Mouse (Mus musculus): ENCODE results near the gene Gga3. TPM values are rescaled to one million over a fixed set of nuclear protein-coding genes. Genes with fewer than 3 reads are reported as not detected.

Gga3 gene
- polyA plus RNA-seq, 1 experiment: 39.4 TPM

DNA sequence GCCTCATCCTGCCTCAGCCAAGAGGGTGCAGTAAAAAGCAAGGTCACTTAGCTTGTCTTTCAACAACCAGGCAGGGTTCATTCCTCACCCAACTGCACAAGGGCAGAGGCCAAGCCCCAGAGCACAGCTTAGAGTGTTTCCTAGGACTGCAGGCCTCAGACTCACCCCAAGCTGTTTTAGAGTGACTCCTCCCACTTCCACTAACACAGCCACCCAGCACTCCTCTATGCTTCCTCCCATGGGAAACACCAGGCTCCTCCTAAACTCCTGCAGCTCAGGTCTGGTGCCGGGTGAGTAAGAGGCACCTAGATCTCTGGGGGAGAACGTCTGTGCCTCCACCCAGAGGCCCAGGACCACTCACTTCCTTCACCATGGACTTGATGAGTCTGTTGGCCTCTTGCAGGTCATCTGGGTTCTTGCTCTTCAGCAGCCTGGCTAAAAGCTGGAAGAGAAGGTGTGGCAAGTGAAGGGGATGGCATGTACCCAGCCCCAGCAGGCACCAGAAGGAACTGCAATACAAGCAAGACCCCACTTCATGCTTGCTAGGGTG, 13.2 kb downstream of the Gga3 start:
- WGBS: 71% methylated on average over 2 of the region's 2 CpGs

DNA sequence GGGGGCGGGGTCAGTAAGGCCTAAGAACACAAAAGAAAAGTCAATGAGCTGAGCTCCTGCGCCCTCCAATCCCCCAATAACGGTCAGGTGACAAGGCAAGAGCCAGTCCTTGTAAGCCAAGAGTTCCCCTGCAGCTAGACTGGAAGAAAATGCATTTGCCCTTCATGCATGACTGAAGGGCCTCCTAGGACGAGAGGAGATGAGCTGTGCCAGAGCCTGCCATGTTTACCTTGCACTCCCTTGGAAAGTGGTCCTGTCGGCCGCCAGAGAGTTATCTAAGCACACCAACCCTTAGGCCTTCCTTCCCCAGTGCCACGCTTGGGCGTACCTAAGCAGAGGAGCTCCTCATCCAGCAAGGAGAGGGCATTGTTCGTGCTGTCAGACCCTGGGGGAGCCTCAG, 15.9 kb downstream of the Gga3 start:
- H3K27me3 ChIP-seq (ENCODE audit: control insufficient read depth, insufficient read depth, low read length): no peaks in the 10 kb centered on the region
- H3K27ac ChIP-seq (ENCODE audit: insufficient read depth, low read length): no peak overlapping the region
- 93% methylated on average over 9 of the region's 9 CpGs for WGBS
- TF ChIP-seq POLR2A (IDR thresholded peaks at IDR 0.05; ENCODE audit: low read depth, low read length) (no peak), CTCF (IDR thresholded peaks at IDR 0.05; ENCODE audit: extremely low read depth, insufficient read depth, insufficient read length, insufficient replicate concordance) (no peak)
- no peaks in the 10 kb centered on the region for H3K4me1 ChIP-seq (ENCODE audit: control insufficient read depth, insufficient read depth, insufficient read length)
- H3K36me3 ChIP-seq (ENCODE audit: control insufficient read depth, insufficient read depth, low read length): peaks cover 72% of the 10 kb centered on the region
- DNase-seq (ENCODE audit: low read depth in 1 of 2, low spot score in 2 of 2): no peak
- H3K4me3 ChIP-seq (ENCODE audit: extremely low read depth, insufficient read depth, insufficient read length): no peak overlapping the region

More for the DNA sequence above, 13.2 kb downstream of the Gga3 start:
- Histone ChIP-seq H3K4me3 (ENCODE audit: extremely low read depth, insufficient read depth, insufficient read length) (no peak overlapping the region), H3K4me1 (ENCODE audit: control insufficient read depth, insufficient read depth, insufficient read length) (no peaks in the 10 kb centered on the region), H3K27me3 (ENCODE audit: control insufficient read depth, insufficient read depth, low read length) (no peaks in the 10 kb centered on the region), H3K27ac (ENCODE audit: insufficient read depth, low read length) (no peak overlapping the region), H3K36me3 (ENCODE audit: control insufficient read depth, insufficient read depth, low read length) (peaks cover 69% of the 10 kb centered on the region)
- TF ChIP-seq CTCF (IDR thresholded peaks at IDR 0.05; ENCODE audit: extremely low read depth, insufficient read depth, insufficient read length, insufficient replicate concordance) (no peak), POLR2A (IDR thresholded peaks at IDR 0.05; ENCODE audit: low read depth, low read length) (no peak)
- DNase-seq (ENCODE audit: low read depth in 1 of 2, low spot score in 2 of 2): no peak

- TF ChIP-seq CTCF (IDR thresholded peaks at IDR 0.05; ENCODE audit: extremely low read depth, insufficient read depth, insufficient read length, insufficient replicate concordance) (no peak), POLR2A (IDR thresholded peaks at IDR 0.05; ENCODE audit: low read depth, low read length) (no peak)
- H3K36me3 ChIP-seq (ENCODE audit: control insufficient read depth, insufficient read depth, low read length): peaks cover 61% of the 10 kb centered on the region
- no peaks in the 10 kb centered on the region for H3K4me1 ChIP-seq (ENCODE audit: control insufficient read depth, insufficient read depth, insufficient read length)
These were observed 17.4 kb downstream of the Gga3 start for GRCm38 (mm10) chr11:115586403-115586802.

DNA sequence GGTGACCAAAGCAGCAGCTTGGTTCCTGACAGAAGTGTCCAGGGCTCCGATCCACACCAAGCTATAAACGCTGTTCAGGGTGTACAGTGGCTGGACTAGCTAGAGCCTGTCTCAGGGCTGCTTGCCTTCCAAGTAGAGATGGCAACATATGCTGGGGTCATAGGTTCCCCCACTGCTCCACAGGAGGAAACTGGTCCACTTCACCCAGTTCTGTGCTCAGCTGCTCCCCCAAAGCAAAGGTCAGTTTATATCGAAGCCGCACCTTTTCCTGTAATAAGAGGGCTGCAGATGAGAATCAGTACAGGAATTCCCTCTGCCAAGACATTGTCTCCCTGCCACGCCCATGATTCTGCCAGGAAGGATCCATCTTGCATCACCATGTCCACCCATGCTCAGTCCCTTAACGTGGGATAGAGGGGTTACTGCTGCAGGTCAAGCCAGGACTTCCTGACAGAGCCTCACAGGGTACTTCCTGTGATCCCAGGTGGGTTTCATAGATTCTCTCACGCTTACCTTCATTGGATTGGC, 18.2 kb downstream of the Gga3 start:
- WGBS: 88% methylated on average over 7 of the region's 7 CpGs
- H3K4me1 ChIP-seq (ENCODE audit: control insufficient read depth, insufficient read depth, insufficient read length): no peaks in the 10 kb centered on the region
- no peak overlapping the region for H3K4me3 ChIP-seq (ENCODE audit: extremely low read depth, insufficient read depth, insufficient read length)
- DNase-seq (ENCODE audit: low read depth in 1 of 2, low spot score in 2 of 2): no peak
- H3K27ac ChIP-seq (ENCODE audit: insufficient read depth, low read length): no peak overlapping the region
- peaks cover 58% of the 10 kb centered on the region for H3K36me3 ChIP-seq (ENCODE audit: control insufficient read depth, insufficient read depth, low read length)
- TF ChIP-seq POLR2A (IDR thresholded peaks at IDR 0.05; ENCODE audit: low read depth, low read length) (no peak), CTCF (IDR thresholded peaks at IDR 0.05; ENCODE audit: extremely low read depth, insufficient read depth, insufficient read length, insufficient replicate concordance) (no peak)
- no peaks in the 10 kb centered on the region for H3K27me3 ChIP-seq (ENCODE audit: control insufficient read depth, insufficient read depth, low read length)

More at GRCm38 (mm10) chr11:115586403-115586802, 17.4 kb downstream of the Gga3 start:
- no peak overlapping the region for H3K27ac ChIP-seq (ENCODE audit: insufficient read depth, low read length)
- DNase-seq (ENCODE audit: low read depth in 1 of 2, low spot score in 2 of 2): no peak
- WGBS: 94% methylated on average over 9 of the region's 9 CpGs
- H3K27me3 ChIP-seq (ENCODE audit: control insufficient read depth, insufficient read depth, low read length): no peaks in the 10 kb centered on the region
- no peak overlapping the region for H3K4me3 ChIP-seq (ENCODE audit: extremely low read depth, insufficient read depth, insufficient read length)

GRCm38 (mm10) chr11:115584376-115585073, 19.3 kb downstream of the Gga3 start:
- peaks cover 50% of the 10 kb centered on the region for H3K36me3 ChIP-seq (ENCODE audit: control insufficient read depth, insufficient read depth, low read length)
- H3K27me3 ChIP-seq (ENCODE audit: control insufficient read depth, insufficient read depth, low read length): no peaks in the 10 kb centered on the region
- TF ChIP-seq CTCF (IDR thresholded peaks at IDR 0.05; ENCODE audit: extremely low read depth, insufficient read depth, insufficient read length, insufficient replicate concordance): no peak
- TF ChIP-seq POLR2A (IDR thresholded peaks at IDR 0.05; ENCODE audit: low read depth, low read length): no peak
- no peaks in the 10 kb centered on the region for H3K4me1 ChIP-seq (ENCODE audit: control insufficient read depth, insufficient read depth, insufficient read length)
- DNase-seq (ENCODE audit: low read depth in 1 of 2, low spot score in 2 of 2): no peak
- 94% methylated on average over 10 of the region's 10 CpGs for whole genome bisulfite sequencing
- no peak overlapping the region for H3K4me3 ChIP-seq (ENCODE audit: extremely low read depth, insufficient read depth, insufficient read length)
- no peak overlapping the region for H3K27ac ChIP-seq (ENCODE audit: insufficient read depth, low read length)

- TF ChIP-seq POLR2A (IDR thresholded peaks at IDR 0.05; ENCODE audit: low read depth, low read length) (no peak), CTCF (IDR thresholded peaks at IDR 0.05; ENCODE audit: extremely low read depth, insufficient read depth, insufficient read length, insufficient replicate concordance) (no peak)
- WGBS: 83% methylated on average over 10 of the region's 10 CpGs
- no peaks in the 10 kb centered on the region for H3K27me3 ChIP-seq (ENCODE audit: control insufficient read depth, insufficient read depth, low read length)
- peaks cover 41% of the 10 kb centered on the region for H3K36me3 ChIP-seq (ENCODE audit: control insufficient read depth, insufficient read depth, low read length)
- H3K4me1 ChIP-seq (ENCODE audit: control insufficient read depth, insufficient read depth, insufficient read length): 0 out of 2 replicates have a peak, but pooled peaks cover 2% of the 10 kb centered on the region
- H3K27ac ChIP-seq (ENCODE audit: insufficient read depth, low read length): no peak overlapping the region
- H3K4me3 ChIP-seq (ENCODE audit: extremely low read depth, insufficient read depth, insufficient read length): no peak overlapping the region
- DNase-seq (ENCODE audit: low read depth in 1 of 2, low spot score in 2 of 2): no peak
These were observed 20.8 kb downstream of the Gga3 start for GRCm38 (mm10) chr11:115582913-115583606.
